Mouse (Mus musculus) spleen, adult 18-20 months (tissue): ENCODE results near the gene Kcnj8.
"Not testable (repeated sequence)": the region's sequence is repeated elsewhere in the genome, so short reads cannot be mapped to it uniquely, and the experiment has no call there.

Experiments
- DNase-seq, 2 experiments: peaks; one replicate each; pipeline ENCODE4 v3.0.0; 2022; ENCODE audit warnings: mixed read lengths in 2 of 2

Gene Kcnj8

DNA sequence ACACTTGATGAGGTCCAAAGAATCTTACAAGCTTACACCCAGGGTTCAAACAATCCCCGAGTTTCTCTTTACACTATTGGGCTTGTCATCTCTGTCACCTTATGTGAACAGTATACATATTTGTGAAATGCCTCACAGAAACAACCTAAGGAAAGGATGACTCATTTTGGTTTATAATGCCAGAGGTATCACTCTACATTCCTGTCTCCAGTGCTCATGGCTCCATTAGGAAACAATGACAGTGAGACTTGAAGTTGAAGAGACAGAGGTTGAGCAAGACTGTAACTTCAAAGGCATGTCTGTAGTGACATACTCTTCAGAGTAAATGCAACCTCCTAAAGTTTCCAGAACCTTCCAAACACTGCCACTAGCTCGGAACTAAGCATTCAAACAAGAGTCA, 23.0 kb downstream of the Kcnj8 start:
- no peak for DNase-seq

DNA sequence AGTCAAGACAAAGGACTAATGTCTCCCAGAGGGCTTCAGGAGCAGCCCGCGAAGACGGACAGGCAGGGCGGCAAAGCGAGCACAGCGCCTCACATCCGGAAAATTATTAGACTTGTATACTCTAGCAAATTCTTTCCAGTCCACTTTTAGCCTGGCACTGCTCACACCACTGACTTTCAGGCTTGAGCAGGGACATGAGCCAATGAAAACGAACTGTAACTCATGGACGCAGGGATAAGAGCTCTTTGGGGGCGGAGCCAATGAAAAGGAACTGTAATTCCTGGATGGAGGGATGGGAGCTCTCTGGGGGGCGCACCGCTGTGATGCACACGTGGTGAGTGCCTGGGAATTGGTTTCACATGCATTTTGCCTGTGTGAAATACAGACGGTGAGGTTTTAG, 26.3 kb downstream of the Kcnj8 start:
- no peak for DNase-seq

DNA sequence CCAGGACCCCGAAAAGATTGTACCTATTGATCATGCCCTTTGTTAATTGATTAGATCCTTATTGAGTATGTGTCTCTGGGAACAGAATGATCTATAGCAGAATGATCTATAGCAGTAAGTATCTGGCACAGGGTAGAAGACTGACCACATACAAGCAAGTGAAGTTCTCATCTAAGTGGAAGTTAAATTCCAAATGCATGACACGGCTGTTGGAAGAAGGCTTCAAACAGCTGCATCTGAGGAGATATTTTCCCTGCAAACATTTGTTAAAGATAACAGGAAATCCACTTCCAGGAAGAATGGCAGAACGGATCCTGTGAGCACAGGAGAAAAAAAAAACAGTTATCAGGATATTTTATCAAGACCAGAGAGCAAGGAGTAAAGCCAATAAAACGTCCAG, 27.8 kb downstream of the Kcnj8 start:
- no peak for DNase-seq

DNA sequence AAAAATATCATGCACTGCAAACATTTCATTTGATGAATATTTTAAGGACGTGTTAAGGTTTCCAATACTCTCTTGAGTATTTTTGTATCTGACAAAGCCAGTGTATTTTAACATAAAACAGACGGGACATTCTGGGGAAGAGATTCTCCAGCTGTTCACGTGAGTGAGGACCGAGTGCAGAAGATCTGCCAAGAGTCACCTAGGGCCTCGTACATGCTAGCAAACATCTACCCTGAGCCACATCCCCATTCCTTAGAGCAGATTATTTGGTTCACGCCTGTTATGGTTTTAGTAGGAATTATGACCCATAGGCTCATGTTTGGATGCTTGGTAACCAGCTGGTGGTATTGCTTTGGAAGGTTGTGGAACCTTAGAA, 28.6 kb downstream of the Kcnj8 start:
- DNase-seq: no peak

DNA sequence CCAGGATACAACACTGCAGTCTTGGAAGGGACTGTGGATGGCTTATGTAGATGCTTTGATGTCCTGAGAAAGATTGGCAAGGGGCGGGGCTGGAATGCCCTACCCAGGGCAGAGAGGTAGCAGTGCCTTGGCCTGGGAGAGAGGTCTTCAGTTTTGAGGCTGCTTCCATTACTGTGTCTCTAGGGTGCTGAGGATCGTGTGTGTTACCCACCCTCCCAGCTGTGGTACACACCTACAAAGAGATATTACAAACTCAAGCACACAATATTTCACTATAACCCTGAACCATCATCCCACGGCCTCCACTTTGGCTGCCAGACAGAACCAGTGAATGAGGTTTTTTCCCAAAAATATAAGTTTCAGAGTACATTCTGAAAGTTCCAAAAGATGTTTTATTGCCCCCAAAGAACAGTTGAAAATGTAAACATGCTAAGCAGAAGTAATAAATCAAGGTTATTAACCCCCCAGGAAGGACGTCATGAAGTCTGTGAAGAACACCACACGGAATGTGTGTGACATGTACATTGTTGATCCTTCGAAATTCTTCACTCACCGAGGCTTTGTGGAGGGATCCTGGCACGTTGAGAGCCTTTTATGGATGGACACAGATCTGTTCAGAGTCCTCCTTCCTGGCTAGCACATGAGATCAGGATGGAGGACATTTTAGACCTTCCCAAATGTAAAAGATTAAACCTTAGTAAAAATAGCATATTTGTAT, 29.2 kb downstream of the Kcnj8 start:
- DNase-seq: no peak

DNA sequence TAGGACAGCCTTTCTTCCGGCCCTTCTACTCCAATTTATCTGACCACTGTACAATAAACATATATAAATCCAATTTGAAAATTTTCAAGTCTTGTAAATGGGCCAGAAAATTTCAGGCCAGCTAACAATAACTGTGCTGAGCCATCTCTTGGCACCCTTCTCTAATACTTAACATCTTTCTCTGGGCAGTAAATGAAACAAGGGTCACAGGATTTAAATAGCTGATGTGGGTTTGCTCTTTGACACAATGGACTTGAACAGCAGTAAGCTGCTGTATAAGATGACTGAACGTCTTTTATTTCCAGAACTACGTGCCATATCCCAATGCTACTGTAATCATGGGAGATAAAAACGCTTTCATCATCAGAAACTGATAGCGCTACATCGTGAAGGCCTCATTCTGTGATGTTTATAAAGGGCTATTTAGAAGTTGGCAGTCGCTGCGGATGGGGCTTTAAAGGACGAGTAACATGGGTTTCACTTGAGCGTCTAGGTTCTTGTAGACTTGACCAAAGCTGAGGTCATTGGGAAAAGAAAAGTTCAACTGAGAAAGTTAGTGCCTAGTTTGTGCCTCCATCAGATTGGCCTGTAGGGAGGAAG, 30.8 kb downstream of the Kcnj8 start:
- no peak for DNase-seq

DNA sequence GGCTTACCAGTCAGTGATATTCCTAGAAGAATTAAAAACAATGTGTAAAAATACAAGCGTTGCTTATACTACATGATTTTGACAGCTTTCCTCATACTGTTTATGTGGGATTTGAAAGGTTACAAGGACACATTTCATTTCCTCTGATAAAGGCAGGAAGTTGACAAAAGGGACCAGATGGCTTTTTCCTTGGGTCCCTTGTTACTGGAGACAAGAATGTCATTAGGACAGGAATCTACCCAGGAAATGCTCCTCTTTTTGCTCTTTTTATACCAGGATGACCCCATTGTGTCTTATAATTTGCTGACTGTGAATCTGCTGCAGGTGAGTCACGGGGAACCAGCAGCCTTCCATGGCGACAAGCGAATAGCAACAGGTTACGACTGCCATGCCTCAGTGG, 31.3 kb downstream of the Kcnj8 start:
- DNase-seq: no peak

DNA sequence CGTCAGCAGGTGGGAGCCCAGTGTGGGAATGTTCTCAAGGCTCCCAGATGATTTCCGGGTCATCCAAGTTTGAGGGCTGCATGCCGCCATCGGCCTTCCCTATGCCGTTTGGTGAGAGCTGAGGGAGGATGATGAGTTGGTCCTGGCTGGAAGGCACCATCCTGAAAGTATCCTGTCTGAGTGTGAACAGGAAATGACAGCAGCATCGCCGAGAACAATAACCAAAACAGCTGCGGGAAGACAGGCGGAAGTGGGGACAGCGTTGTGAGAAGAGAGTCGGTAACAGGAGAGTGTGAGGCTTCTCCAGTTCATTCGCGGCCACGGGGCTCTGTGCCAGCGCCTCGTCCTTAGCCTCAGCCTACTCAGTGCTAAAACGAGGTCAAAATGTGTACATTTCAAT, 32.9 kb downstream of the Kcnj8 start:
- DNase-seq: peak; percentile 9 to 16

DNA sequence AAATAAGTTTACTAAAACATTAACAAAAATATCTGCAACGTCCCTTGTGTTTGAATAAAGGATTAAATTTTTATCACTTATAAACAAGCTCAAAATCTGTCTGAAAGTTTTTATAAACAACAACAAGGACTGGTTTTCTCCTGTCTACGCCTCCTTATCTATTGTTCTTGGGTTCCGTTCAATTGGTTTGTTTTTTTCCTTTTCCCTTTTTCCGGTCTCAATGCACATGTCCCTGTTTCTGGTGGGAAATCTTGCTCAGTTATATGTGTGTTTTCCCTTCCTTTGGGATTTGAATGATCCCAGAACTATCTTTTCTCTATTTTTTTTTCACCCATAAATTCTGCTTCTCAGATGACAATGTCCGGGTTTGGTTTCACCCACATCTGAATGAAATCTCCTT, 38.0 kb downstream of the Kcnj8 start:
- DNase-seq: no peak

DNA sequence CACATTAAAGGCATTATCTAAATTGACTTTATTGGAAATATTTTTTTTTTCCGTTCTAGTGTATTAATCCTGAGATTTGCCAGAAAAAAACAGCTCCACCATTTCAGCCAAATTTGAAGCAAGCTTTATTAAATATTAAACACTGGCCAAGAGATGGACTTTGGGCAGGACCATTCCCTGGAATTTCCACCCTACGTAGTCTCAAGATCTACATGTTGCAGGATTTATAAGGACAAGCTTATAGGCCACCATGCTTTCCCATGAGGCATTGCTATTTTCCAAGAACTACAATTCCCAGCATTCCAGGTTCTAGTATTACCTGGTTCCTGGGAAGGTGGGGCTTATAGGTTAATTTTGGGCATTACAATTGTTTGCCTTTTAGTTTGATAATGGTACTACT, 38.7 kb downstream of the Kcnj8 start:
- DNase-seq: no peak

DNA sequence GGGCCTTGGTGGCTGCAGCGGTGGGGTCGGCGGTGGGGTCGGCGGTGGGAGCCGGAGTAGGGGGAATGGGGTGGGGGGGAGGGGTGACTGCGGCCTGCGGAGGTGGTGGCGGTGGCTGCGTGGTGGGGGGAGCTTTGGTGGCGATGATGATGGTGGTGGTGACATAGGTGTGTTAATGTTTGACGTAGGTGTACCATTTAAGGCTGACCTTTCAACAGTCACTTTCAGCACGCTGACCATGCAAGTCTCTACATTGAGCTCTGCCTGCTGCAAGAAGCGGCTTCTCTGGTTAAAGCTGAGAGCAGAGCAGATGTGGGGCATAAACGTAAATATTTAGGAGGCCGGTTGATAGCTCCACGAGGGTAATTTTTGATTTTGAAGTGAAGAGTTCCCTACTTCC, 39.3 kb downstream of the Kcnj8 start:
- no peak for DNase-seq

DNA sequence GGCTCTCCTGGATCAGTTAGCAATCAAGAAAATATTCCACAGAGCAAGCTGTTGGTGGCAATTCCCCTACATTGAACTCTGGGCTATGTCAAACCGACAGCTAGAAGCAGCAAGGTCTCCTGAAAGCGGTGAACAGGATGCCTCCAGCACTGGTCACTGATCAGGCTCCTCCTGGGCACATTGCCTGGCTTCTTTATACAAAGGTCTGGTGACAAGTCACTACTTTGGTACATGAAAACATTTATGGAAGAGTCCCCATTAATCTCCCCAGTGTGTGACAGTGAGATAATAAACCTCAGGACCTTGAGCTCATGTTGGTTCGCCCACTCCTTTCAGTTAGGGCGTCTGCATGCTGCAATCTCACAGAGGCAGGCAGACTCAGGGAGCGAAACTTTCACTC, 41.0 kb downstream of the Kcnj8 start:
- no peak for DNase-seq

DNA sequence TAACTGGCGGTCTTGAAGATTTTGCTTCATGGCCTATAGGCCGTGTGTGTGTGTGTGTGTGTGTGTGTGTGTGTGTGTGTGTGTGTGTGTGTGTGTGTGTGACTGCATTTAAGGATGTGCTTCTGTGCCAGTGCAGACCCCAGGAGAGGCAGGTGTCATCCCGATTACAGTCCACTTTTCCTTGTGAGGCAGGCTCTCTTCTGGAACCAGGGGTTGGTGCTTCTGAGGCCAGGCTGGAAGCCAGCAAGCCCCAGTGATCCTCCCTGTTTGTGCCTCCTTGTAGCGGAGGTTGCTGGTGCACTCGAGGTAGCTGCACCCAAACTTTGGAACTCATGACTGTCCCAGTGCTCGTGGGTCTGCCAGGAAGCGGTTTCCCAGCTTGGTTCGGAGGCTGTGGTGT, 41.7 kb downstream of the Kcnj8 start:
- no peak for DNase-seq

DNA sequence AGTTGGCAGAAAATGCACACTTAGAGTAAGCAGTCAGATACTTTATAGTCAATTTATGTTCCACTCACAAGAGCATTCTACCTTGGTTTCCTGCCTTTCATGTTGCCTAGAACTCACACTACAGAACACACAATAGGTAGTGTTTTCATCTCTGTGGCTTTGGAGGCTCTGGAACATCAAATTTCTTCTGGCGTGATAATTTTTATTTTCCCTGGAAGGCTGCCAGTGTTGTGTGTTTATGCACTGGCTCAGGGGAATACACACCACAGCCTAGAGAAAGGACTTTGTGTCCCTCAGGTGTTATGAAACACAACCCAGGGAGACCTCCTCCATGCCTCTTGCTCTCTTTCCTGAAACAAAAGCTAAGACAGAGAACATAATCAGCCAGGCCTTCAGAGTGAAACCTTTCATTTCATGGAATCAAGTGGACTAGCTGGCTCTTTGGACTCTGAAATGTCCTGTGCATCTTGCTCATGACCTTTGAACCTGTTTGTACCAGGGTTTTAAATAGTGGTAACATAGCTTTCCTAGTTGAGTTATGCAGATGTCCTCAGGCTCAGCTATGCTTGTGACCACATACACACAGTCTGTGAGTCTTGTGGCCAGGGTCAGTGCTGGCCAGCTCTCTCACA, 43.4 kb downstream of the Kcnj8 start:
- DNase-seq: no peak

DNA sequence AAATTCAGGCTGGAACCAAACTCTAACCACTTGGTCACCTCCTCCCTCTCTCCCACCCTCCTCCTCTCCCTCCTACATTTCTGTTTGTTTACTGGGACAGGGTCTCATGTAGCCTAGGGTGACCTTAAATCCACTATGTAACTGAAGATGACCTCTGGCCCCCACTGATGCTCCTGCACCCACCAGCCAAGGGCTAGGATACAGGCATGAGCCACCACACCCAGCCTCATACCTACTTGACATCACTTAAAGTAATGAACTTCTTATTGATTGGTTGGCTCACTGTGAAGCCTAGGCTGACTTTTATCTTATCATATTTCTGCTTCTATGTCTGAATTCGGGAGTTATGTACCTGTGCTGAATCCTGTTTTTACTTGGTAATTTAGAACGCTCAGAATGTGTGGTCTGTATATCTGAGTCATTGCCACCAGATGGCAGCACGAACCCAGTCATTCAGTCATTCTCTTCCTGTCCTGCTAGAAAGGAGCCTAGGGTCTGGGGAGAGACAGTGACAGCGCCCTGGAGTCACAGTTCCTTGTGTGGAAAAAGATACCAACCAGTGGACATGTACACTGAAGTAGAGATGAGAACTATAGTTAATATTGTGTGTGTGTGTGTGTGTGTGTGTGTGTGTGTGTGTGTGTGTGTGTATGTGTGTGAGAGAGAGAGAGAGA, 46.6 kb downstream of the Kcnj8 start:
- DNase-seq: peak in 1 of 2 experiments; percentile 47

DNA sequence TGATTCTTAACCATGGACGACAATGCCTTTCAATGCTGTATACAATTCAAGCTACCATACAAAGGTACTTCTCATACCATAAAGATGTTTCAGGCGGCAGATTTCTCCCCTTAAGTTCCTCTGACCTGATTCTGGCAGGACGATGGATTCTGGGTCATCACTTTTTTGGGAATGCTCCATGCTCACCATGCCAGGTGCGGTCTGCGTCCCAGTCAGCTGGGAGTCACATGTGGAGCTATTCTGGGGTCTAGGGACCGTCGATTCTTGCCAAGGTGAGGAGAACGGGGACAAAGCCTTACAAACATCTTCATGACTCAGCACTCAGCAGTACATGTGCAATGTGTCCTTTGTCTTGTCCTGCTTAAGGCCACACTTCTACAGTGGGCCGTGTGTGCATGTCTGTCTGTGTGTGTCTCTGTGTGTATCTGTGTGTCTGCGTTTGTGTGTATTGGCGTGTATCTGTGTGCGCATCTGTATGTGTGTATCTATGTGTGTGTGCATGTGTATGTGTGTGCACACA, 49.8 kb downstream of the Kcnj8 start:
- no peak for DNase-seq

DNA sequence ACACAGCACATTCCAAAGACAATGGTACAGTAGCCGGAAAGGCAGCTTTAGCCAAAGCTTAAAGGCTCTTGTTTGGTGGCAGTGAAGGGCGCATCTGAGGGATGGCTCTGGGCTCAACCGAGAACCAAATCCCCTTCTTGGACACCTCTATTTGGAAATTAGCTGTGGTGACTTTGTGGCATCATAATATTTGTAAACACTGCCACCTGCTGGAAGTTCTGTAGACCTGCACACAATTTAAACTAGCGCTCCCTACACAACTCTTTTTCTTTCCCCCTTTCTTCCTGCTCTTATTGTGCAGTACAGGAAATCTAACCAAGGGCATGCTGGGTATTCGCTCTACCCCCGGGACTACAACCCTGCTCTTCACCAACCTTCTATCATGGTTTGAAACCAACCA, 52.3 kb downstream of the Kcnj8 start:
- no peak for DNase-seq

DNA sequence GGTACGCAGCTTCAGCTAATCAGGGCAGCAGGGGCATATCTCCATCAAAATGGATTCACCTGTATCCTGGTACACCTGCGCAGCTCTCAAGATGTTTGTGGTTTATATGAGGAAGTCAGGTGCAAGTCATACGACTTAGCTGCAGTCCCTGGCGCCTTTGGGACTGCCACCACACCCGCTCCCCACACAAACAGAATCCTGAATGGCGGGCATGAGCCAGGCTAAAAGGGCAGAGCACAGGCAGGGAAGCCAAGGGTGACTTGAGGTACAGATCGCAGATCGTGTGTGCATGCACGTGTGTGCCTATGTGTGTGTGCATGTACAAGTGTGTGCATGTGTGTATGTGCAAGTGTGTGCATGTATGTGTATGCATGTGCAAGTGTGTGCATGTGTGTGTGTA, 56.0 kb downstream of the Kcnj8 start:
- DNase-seq: not testable (repeated sequence)

DNA sequence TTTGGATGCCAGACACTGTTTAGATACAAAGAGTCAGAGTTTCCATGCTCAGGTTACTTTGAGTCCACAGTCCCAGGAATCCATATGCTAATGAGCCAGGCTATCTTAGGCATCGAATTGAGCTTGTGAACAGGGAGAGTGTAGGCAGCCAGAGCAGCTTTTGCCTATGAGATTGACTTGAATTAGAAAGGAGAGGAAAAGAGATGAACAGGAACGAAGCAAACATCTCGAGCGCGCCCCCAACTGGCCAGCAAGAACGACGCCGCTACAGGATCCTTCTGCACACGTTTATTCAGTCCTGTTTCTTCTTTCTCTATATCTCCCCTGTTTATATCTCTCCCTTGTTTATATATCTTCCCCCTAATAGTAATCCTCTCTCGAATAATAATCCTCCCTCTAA, 56.5 kb downstream of the Kcnj8 start:
- DNase-seq: peak in 1 of 2 experiments; percentile 14
